Mouse (Mus musculus): Measurements from ENCODE around the gene Zbtb8os.

The Zbtb8os gene

DNA sequence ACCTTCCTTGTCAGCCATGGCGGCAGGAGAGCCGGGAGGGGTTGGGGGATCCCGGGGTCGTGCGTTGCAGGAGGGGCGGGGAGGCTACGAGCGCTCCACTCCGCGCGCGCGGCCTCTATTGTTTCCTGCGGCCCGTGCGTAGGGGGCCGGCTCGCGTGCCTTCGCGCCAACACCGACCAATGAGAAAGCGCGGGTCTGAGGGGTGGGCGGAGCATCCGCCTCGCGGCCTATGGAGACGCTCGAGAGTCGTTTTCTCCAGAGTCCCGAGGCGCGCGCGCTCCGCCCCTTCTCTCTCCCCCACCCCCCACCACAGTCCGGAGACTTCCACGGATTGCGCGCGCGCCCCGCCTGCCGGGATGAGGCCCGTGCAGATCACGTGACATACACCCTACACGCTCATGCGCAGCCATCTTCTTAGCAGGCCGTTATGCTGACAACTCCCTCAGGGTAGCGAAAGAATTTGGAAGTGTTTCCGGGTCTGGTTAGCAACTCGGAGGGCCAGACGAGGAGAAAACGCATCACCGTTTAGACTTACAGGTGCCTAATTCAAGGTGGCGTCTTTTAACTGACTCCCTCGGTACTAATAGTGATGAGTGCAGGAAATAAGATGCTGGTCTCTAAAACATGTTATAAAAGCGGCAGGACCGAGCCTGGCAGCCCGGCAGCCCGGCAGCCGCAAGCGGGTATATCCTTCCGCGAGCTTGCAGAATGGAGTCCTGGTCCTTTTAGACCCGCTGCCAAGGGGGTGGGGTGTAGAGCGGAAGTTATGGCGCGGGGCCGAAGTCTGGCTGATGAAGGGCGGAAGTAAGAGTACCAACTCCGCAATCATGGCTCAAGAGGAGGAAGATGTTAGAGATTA lies at the start of gene Zbtb8os, which contains the start of gene Rbbp4:
Gene Zbtb8os (plus strand): TSS at position 480 of the 859 bp plus-strand sequence.
Gene Rbbp4 (minus strand): TSS at position 155 of the 859 bp plus-strand sequence.
- DNase-seq (ENCODE audit: low spot score), result peak; percentile 99

DNA sequence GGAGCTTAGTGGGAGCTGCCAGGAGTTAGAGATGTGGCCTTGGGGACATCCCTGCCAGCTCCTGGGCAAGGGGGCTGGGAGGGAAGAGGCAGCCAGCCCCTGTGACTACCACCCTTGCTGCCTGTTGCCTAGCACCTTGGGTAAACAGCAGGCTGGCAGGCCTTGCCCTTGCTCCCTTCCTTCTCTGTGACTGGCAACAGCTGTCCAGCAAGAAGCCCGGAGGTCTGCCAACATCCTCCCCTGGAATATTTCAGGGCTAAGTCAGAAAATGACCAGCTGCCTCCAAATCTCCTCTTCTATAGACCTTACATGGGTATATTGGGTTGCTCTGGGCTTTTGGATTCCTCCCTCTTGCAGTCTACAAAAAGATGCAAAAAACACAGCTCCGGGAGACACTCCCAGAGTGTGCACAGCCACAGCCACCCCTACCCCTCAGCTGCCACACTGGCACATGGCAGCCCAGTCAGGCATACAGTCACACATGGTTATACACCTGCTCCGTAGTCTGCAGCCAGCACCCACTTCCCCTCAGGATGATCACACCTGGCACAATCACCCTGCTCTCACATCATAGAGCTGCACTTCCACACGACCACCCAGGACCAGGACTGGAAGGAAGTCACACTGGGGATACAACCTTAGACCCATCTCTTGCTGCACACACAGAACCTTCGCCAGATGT lies 49.4 kb upstream of the Zbtb8os start:
- no peak for DNase-seq (ENCODE audit: low spot score)

DNA sequence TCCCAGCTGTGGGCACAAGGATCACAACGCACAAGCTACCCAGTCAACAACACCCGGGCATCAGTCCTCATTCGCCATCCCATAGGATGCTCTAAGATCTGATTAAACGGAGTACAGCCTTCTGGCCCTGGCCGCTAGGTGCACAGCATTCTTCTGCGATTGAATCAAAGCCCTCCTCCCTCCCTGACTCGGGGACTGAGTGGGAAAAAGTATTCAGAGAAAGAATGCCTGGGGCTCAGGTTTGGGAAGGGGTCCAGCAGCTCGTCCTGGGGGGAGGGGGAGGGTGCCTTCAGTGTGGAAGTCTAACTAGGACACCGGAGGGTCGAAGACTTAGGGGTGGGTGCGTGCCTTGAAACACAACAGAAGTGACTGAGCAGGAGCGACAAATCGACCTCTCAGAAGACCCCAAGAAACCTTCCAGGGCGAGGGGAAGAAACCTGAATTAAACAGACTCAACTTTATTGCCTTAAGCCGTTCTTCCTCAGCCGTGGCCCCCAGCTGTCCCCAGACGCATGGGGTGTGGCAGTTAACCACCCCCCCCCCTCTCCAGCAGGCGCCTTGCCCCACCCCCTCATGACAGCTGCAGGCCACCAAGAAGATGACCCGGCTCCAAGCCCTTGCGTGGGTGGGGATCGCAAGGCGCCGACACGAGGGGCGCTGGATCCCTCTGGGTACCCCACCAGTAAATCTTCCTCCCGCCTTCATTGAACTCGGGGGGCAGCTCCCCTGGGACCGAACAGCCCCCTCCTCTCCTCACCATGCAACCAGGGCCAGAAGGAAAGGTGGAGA lies 48.6 kb upstream of the Zbtb8os start:
- DNase-seq (ENCODE audit: low spot score), result no peak

DNA sequence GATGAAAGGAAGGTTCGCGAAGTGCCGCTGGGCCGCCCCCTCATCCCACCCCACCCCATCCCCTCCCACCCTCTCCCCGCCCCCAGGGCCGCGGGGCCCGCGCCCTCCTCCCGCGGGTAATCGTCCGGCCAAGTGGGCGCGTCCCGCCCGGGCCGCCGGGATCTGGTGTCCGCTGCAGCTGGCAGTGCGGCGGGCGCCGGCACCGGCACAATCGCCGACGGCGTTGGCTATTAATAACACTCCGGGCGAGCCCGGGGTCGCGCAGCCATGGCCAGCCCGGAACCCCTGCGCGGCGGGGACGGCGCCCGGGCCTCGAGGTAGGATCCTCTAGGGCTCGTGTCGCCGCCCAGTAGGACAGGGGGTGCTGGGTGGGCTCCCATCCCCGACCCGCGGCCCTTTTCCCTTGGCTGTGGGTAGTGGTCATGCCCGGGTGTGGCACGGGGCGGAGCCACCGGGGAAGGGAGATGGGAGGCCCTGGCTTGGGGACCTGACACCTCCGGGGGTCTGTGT lies 48.0 kb upstream of the Zbtb8os start, which contains the start of gene Sync:
Gene Sync (plus strand): TSS at position 146 of the 510 bp plus-strand sequence.
- DNase-seq (ENCODE audit: low spot score), result no peak

DNA sequence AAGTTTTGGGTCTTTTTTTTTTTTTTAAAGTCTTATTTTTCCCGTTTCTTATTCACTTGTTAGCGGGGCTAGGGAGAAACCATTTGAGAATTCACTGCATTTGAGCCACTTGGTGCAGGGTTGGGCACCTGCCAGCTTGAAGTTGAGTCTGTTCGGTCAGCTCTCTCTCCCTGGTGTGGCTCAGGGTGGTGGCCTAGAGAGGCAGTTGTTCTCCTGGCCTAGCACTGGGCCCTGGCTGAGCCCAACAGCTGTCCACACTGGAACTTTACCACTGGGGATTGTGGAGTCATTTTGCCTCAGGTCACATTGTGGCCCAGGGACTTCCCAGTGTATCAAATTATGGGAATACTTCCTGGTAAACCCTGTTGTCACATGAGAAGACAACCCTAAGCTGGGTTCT lies 47.4 kb upstream of the Zbtb8os start:
- DNase-seq (ENCODE audit: low spot score), result no peak

DNA sequence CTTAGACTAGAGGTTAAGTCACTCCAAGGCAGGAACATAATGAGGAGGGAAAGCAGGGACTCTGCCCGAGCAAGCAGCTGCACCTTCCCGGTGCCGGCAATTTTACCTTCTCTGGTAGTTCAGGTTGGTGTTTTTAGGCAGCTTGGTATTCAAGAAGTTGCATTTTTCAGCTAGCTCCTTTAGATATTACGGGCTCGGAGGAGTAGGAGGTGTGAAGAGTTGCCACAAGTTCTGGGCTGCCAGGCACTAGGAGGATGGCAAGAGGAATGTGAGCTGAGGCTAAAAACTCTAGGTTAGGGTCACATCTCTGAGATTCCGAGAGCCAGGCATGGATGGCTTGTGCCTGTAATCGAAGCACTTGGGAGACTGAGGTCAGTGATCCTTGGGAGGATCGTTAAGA lies 45.8 kb upstream of the Zbtb8os start:
- no peak for DNase-seq (ENCODE audit: low spot score)

DNA sequence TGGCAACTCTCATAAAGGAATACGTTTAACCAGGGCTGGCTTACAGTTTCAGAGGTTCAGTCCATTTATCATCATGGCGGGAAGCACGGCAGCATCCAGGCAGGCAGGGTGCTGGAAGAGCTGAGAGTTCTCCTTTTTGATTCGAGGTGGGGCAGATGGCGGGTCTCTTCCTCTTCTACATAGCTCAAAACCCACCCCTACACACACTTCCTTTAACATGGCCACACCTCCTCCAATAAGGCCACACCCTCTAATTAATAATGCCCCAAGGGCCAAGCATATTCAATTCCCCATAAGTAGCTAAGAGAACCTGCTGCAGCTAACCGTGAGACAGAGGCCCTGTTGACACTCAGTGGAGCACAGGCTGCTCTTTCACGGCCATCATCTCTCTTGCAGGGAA lies 42.7 kb upstream of the Zbtb8os start:
- DNase-seq (ENCODE audit: low spot score), result no peak

DNA sequence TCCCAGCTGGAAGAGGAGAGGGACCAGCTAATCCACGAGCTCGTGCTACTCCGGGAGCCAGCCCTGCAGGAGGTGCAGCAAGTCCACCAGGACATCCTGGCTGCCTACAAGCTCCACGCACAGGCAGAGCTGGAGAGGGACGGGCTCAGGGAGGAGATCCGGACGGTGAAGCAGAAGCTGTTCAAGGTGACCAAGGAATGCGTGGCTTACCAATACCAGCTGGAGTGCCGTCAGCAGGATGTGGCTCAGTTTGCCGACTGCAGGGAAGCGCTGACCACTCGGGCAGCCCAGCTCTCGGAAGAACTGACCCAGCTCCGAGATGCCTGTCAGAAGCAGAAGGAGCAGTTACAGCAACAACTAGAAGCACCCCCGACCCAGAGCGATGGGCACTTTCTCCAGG lies 41.8 kb upstream of the Zbtb8os start:
- no peak for DNase-seq (ENCODE audit: low spot score)

DNA sequence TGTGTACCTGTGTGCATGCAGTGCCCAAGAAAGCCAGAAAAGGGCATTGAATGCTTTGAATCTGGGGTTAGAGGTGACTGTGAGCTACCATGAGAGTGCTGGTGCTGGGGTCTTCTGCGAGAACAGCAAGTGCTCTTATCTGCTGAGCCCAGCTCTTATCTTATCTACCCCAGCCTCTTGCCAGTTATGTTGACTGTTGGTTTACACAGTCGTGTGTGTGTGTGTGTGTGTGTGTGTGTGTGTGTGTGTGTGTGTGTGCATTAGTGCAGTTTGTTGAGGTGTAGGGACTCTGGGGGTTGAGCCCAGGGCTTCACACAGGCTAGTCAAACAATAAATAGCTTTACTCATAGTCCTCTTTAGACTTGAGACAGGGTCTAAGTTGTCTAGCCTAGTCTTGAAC lies 40.3 kb upstream of the Zbtb8os start:
- DNase-seq (ENCODE audit: low spot score), result peak; percentile 82

DNA sequence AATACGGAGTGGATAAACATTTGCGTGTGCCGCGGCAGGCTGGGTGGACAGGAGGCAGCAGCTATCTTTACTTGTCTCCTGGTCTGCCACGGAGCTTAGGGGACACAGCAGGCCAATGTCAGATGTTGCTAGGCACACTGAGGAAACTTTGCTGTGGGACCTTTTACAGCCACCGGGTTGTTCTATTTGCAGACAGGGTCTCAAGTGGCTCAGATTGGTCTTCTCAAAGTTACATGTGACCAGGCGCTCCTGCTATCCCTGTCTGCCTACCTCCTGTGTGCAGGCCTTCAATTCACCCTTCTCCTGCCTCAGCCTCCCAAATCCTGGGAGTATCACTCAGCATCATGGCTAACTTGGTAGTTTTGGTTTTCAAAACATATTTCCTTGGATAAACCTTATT lies 39.4 kb upstream of the Zbtb8os start:
- no peak for DNase-seq (ENCODE audit: low spot score)

DNA sequence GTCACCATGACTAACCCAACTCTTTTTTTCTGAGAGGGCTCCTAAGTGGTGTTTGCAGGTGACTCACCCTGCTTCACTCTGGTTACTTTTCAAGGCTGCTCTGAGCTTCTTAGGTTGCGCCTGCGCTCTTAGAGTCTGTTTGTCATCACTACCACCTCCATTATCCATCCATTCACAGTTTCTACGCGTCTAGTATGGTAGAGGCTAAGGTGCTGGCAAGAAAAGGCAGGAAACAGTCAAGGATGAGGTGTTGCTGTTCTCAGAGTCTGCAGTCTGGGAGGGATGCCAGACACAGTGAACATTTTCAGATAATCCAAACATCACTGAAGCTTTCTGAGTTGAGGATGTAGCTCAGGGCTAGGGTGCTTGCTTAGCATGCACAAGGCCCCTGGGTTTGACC lies 37.8 kb upstream of the Zbtb8os start:
- DNase-seq (ENCODE audit: low spot score), result no peak

DNA sequence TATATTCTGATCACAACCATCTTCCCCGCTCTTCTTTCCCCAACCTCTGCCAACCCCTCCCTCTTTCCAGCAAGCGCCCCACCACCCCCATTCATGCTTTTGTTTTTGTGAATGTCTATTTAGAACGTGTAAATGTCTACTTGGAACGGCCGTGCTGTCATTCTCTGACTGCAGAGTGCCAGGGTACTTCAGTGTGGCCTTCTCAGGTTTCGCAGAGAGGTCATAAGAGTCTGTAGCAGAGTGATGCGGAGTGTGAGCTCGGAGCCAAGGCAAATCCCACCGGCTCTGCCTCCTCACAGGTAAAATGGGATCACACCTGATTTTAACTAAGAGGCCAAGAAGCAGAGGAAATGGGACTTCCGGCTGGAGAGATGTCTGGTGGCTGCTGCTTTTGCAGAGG lies 36.4 kb upstream of the Zbtb8os start:
- no peak for DNase-seq (ENCODE audit: low spot score)

DNA sequence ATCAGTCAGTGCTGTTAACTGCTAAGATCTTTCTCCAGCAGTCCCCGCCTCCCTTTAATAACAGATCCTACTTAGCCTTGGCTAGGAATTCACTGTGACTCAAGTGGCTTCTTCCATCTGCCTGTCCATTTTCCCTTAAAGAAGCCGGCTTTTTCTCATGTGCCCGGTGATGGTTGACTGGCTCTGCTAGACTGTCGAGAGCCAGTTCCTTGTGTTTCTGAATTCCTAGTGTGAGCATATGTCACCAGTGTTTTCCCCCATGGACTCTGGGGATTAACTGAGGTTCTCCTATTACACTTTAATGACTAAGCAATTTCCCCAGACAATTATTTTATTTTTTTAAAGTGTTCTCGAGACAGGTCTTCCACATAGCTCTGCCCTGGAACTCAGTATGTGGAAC lies 32.1 kb upstream of the Zbtb8os start:
- DNase-seq (ENCODE audit: low spot score), result no peak

DNA sequence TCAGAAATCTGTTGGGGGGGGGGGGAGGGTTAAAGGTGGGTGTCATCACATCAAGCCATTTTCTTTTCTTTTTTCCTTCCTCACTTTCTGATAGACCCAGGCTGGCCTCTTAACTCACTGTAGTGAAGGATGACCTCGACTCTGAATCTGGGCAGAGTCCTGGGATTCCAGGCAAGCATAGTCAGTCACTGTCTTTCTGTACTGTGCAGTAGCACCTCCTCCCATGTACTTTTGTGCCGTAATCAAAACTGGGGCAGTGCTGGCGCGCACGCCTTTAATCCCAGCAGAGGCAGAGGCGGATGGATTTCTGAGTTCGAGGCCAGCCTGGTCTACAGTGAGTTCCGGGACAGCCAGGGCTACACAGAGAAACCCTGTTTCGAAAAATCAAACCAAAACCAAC lies 31.7 kb upstream of the Zbtb8os start:
- no peak for DNase-seq (ENCODE audit: low spot score)

DNA sequence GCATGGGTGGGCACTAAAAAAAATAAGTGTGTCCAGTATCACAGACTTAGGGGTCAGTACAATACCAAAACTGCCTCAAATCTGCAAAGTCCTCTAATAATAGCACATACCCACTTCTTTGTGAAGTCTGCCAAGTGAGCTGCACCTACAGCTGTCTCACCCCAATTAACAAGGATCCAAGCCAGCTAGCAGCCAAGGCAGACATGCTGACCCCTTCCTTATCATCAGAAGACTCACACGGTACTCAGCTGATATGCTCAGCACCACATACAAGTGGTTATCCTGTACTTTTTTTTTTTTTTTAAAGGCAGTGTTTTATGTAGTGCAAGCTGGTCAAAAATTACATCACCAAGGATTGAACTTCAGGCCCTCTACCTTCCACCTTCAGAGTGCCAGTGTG lies 31.2 kb upstream of the Zbtb8os start:
- DNase-seq (ENCODE audit: low spot score), result no peak

DNA sequence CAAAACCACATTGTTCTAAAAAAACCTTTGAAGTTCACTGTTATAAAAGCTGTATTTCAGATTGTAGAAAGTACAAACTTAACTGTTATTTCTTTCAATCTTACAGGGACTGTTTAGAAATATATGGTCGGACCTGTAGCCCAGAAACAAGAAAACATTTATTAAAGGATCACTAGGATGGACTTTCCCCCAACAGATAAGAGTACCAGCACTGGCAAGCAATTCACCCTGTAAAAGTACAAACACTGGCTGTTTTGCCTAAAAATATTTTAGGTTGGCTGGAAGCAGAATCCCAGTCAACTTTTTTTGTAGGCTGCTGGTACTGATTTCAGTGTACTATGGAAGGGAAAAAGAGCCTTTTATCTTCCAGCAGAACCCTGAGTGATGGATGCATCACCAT lies 27.6 kb upstream of the Zbtb8os start:
- DNase-seq (ENCODE audit: low spot score), result no peak

DNA sequence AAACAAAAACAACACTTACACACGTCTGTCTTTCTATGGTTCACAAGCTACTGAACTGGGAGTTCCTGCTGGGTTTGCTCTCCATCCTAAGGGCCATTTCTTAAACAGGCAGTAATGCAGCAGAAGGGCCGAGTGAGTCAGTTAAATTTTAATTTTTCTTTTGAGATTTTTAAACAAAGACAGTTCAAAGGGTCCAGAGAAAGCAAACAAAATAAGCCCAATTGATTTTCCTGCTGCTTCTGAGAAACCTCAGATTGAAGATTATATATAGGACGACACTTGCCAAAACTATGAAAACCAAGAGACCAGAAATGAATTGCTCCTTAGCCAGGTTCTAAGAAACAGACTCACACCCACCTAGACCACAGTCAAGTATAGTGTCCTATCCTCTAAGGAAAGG lies 21.6 kb upstream of the Zbtb8os start:
- DNase-seq (ENCODE audit: low spot score), result no peak

DNA sequence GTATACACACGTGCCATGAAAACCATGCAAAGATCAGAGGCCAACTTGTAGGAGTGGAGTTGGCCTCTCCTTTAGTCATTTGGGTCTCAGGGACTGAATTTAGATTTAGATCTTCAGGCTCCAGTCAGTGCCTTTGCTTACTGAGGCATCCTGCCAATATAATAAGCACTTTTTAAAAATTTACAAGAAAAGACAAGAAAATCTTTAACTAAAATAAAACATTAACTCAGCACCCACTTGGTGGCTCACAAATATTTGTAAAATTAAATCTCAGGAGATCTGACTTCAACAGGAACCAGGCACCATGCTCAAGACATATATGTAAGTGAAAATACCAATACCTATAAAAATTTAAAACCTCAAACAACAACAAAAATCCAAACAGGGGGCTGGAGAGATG lies 14.6 kb upstream of the Zbtb8os start:
- DNase-seq (ENCODE audit: low spot score), result no peak

DNA sequence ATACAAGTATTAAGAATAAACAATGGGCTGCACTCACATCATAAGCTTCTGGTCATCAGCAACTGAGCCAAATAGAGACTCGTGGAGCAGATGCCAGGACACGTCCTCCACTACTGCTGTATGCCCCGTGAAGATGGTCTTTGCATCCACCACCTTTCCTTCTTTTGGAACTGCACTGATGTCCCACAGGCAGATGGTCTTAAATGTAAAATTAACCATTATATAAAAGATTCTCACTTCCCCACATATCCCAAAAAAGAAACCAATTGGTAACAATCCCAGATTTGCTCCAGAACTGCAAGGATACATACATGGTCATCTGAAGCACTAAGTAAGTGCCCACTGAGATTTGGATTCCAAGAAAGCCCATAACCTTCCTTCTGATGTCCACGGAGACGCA lies 13.5 kb upstream of the Zbtb8os start:
- no peak for DNase-seq (ENCODE audit: low spot score)

DNA sequence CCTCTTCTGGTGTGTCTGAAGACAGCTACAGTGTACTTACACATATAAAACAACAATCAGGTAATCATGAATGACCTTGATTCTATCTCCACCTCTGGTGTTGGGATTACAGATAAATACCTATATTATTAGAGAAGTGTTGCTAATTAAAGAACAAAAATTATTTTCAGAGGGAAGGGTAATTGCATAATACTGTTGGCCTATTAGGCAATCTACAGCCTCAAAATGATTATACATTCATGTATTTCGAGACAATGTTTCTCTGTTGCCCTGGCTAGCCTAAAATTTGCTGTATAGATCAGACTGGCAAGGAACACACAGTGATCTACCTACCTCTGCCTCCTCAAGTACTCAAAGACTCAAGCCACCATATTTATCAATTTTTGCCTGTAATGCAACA lies 12.0 kb upstream of the Zbtb8os start:
- DNase-seq (ENCODE audit: low spot score), result no peak

DNA sequence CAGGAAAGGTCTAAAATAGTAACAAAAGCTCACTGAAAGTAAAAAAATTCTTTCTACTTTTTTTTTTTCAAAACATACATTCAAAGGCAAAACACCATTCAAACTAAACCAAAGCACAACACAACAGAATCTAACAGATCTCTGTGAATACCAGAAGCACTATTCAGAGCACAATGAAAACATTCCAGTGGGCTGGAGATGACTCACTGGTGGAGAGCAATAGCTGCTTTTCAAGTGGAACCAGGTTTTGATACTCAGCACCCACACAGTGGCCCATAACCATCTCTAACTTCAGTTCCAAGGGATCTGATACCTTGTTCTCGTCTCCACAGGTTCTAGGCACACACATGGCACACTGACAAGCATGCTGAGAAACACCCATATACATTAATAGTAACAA lies 10.7 kb upstream of the Zbtb8os start:
- no peak for DNase-seq (ENCODE audit: low spot score)

DNA sequence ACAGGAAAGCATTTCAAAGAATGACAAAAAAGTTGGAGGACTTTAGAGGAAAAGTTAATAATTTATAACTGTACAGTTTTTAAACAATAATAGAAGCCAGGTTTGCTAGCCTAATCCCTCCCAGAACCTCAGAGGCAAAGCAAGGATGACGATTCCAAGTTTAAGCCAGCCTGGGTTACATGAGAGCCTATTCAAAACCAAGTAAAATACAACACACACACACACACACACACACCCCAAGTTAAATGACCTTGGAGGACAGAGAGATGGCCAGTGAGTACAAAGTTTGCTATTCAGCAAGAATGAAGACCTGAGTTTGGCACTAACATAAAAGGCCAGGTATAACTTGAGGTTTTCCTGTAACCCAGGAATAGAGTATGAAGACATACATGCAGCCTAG lies 9.3 kb upstream of the Zbtb8os start:
- no peak for DNase-seq (ENCODE audit: low spot score)
